Mouse (Mus musculus) liver, embryonic 11.5 days (tissue): Measurements from ENCODE around the gene Vipr2. TPM values are rescaled to one million over a fixed set of nuclear protein-coding genes. Genes with fewer than 3 reads are reported as not detected.

Experiments
- ATAC-seq: fragments of 200-750 bp; cut with Nextera tagmentation; replicated peaks from 2 replicates; pipeline ENCODE4 v1.8.0; 2017; ENCODE audit warnings: moderate number of reproducible peaks, mild to moderate bottlenecking, moderate TSS enrichment, moderate library complexity; ENCODE audit not compliant: low FRiP score
- DNase-seq: peaks from one replicate; pipeline ENCODE4 v3.0.0-alpha.2; 2017; ENCODE audit warnings: low spot score
- H3K27ac ChIP-seq: fragments of 300-500 bp; sonication (generic); 2 replicates; pipeline ENCODE4 v1.5.1; 2014; ENCODE audit warnings: mild to moderate bottlenecking, low read depth, low read length, control low read depth
- H3K27me3 ChIP-seq: fragments of 300-500 bp; sonication (generic); replicated peaks from 2 replicates; pipeline ENCODE4 v1.6.1; 2014; ENCODE audit warnings: low read length, mixed read lengths; ENCODE audit not compliant: control insufficient read depth, insufficient read depth
- H3K36me3 ChIP-seq: fragments of 300-500 bp; sonication (generic); 2 replicates; pipeline ENCODE4 v1.6.1; 2014; ENCODE audit warnings: mild to moderate bottlenecking, low read length, moderate library complexity, mixed read lengths; ENCODE audit not compliant: control insufficient read depth, insufficient read depth
- H3K4me1 ChIP-seq: fragments of 300-500 bp; sonication (generic); replicated peaks from 2 replicates; pipeline ENCODE4 v1.6.1; 2014; ENCODE audit warnings: low read length, mixed read lengths; ENCODE audit not compliant: control insufficient read depth, insufficient read depth
- H3K4me2 ChIP-seq: fragments of 300-500 bp; sonication (generic); 2 replicates; pipeline ENCODE4 v1.6.1; 2014; ENCODE audit warnings: mild to moderate bottlenecking, control low read depth, moderate library complexity
- H3K4me3 ChIP-seq: fragments of 300-500 bp; sonication (generic); 2 replicates; pipeline ENCODE4 v1.5.1; 2014; ENCODE audit warnings: low read depth, low read length, control low read depth
- H3K9ac ChIP-seq: fragments of 300-500 bp; sonication (generic); 2 replicates; pipeline ENCODE4 v1.6.1; 2014; ENCODE audit warnings: low read depth, low read length, control low read depth
- H3K9me3 ChIP-seq: fragments of 300-500 bp; sonication (generic); 2 replicates; pipeline ENCODE4 v1.6.1; 2016; ENCODE audit warnings: low read length, inconsistent platforms, mixed read lengths; ENCODE audit not compliant: control insufficient read depth
- WGBS: fragments of 180-500 bp; shearing (Covaris S2); extraction: QIAGEN DNeasy Blood & Tissue Kit; methylation state at CpG from one replicate; pipeline ENCODE4 v1.1.7; 2014; 5-methylcytosine and 5-hydroxymethylcytosine counted together
- polyA plus RNA-seq: library from polyadenylated mRNA; unstranded; fragments of >200 nt; fragmentation: Nextera tagmentation; extraction: Ambion mirVana; gene quantifications from 2 replicates; pipeline ENCODE4 v1.2.1, GENCODE M21; 2014

Vipr2 gene
- polyA plus RNA-seq, 1 experiment from 2014 or later, result 0.40 TPM

DNA sequence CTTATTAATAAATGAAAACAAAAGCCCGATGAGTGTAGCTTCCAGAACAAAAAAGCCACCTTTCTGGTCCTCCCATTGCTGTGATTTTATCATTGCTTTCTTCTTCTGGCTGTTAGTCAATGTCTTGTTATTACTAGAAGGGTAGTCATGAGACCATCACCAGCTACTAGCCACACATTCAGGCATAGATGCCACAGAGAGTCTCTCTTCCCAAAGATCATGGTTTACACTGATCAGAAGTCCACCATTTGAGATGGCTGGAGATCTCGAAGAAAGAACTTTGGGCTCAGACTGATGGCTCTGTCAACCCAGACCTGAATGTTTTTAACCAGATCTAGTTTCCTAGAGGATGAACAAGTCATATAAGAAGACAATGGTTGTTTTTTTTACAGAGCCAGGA is 38.3 kb downstream of the Vipr2 start:
- no peak overlapping the region for H3K4me2 ChIP-seq
- no peak overlapping the region for H3K9ac ChIP-seq
- DNase-seq (no peak), ATAC-seq (no peak)
- H3K27ac ChIP-seq, result no peak overlapping the region
- no peak overlapping the region for H3K4me3 ChIP-seq
- WGBS, result 69% methylated on average over 2 of the region's 2 CpGs
- H3K36me3 ChIP-seq, result no peaks in the 10 kb centered on the region
- H3K9me3 ChIP-seq, result no peaks in the 10 kb centered on the region
- no peaks in the 10 kb centered on the region for H3K27me3 ChIP-seq
- no peaks in the 10 kb centered on the region for H3K4me1 ChIP-seq

DNA sequence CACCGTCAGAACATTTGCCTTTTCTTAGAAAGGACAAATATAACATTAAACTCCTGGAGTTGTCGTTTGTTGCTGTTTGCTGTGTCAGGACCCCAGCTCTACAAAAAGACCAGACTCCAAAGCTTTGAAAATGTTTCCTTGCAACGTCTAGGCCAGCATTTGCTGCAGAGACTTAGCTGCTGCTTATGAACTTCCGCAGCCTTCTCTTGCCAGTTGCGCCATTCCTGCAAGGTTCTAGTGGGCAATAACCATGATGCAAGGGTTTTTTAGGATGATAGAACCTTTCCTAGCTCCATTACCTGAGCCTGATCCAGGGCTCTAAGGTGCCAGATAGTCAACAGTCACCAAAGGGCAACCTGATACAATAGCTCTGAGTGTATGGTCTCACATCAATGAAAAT is 38.9 kb downstream of the Vipr2 start:
- no peaks in the 10 kb centered on the region for H3K36me3 ChIP-seq
- no peak overlapping the region for H3K27ac ChIP-seq
- no peak overlapping the region for H3K4me2 ChIP-seq
- no peak for DNase-seq
- no peak overlapping the region for H3K9ac ChIP-seq
- no peak for ATAC-seq
- H3K4me3 ChIP-seq, result no peak overlapping the region
- no peaks in the 10 kb centered on the region for H3K9me3 ChIP-seq
- 77% methylated on average over 5 of the region's 5 CpGs for WGBS
- no peaks in the 10 kb centered on the region for H3K4me1 ChIP-seq
- no peaks in the 10 kb centered on the region for H3K27me3 ChIP-seq

DNA sequence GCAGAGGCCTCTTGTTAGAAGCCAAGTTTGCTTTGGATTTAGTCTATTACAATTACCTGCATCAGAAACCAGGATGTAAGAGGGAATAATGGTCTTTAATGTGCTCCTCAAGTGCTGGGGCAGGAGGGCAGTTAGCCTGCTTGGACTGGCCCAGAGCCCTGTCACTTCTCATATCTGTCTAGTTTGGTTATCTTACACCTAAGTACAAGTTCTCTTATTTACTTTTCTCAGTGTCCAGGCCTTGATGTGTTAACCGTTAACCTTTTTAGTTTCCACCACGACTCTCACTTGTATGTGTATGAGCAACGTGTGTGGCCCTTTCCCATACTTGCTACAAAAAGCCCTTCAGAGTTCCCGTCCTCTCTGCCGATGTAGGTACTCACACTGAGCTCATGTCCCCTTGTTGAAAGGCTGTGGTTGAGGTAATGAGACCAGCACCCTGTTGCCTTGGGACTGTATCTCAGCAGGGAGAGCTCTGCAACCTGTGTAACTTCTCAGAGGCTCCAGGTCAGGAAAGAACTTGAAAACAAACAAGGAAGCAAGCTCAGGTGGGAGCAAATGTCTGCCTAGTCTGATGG is 39.9 kb downstream of the Vipr2 start:
- H3K4me3 ChIP-seq, result no peak overlapping the region
- no peaks in the 10 kb centered on the region for H3K27me3 ChIP-seq
- no peak overlapping the region for H3K9ac ChIP-seq
- DNase-seq (no peak), ATAC-seq (no peak)
- no peaks in the 10 kb centered on the region for H3K9me3 ChIP-seq
- no peaks in the 10 kb centered on the region for H3K4me1 ChIP-seq
- no peak overlapping the region for H3K27ac ChIP-seq
- WGBS, result 72% methylated on average over 5 of the region's 5 CpGs
- no peaks in the 10 kb centered on the region for H3K36me3 ChIP-seq
- H3K4me2 ChIP-seq, result no peak overlapping the region

DNA sequence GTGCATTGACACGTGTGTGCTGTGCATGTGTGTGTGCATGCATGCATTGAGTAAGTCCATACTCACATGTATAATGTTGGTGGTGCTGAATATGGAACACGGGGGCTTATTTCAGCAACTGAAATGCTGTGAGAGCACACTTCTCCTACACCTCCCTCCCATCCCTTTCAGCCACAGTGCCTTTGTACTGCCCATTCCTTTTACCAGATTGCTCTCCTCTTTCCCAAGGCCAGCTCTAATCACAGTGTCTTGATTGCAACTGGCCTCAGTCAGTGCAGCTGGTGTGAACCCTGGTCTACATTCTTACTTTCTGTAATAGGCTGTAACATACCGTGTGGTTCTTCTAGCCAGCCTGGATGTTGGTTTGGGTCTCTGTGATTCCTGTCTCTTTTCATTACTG is 41.5 kb downstream of the Vipr2 start:
- no peak overlapping the region for H3K9ac ChIP-seq
- H3K4me1 ChIP-seq, result no peaks in the 10 kb centered on the region
- no peaks in the 10 kb centered on the region for H3K36me3 ChIP-seq
- H3K4me2 ChIP-seq, result no peak overlapping the region
- DNase-seq (no peak), ATAC-seq (no peak)
- H3K27ac ChIP-seq, result no peak overlapping the region
- no peaks in the 10 kb centered on the region for H3K27me3 ChIP-seq
- H3K4me3 ChIP-seq, result no peak overlapping the region
- WGBS, result 70% methylated on average over 3 of the region's 3 CpGs
- no peaks in the 10 kb centered on the region for H3K9me3 ChIP-seq

DNA sequence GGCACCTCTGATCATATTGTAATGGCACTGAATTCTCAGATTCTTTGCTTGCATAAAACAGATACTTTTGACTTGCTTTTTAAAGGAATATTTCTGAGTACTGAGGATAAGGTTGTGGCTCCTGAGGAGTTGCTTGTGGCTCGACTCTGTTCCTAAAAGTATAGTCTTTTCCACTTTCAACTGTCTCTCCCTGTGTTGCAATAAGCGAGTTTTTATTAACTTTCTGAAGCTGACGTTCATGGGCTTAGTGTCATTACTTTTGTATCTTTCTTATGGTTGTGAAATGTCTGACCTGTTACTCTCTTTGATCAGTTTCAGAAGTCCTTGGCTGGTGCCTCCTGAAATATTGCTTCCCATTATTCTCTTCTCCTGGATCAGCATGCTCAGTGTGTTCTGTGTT is 46.3 kb downstream of the Vipr2 start:
- no peak overlapping the region for H3K9ac ChIP-seq
- WGBS, result 64% methylated on average over 3 of the region's 3 CpGs
- H3K4me3 ChIP-seq, result no peak overlapping the region
- DNase-seq (no peak), ATAC-seq (no peak)
- no peaks in the 10 kb centered on the region for H3K9me3 ChIP-seq
- H3K27ac ChIP-seq, result no peak overlapping the region
- H3K36me3 ChIP-seq, result no peaks in the 10 kb centered on the region
- no peak overlapping the region for H3K4me2 ChIP-seq
- H3K27me3 ChIP-seq, result no peaks in the 10 kb centered on the region
- no peaks in the 10 kb centered on the region for H3K4me1 ChIP-seq

DNA sequence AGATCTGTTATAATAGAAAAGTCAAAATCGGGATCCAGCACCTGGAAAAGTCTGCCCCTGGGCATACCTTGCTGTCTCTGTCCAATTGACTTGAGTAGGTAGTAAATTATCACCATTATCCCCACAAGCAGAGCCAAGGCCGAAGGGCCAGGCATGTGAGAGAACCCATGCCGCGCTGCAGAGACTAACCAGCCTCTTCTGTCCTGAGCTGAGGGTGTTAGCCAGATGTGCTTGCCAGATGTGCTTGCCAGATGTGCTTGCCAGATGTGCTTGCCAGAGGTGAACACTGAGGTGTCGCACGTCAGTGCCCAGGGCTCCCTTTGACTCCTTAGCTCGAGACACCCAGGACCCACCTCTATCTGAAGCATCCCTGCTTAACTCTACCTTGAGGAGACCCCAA is 53.4 kb downstream of the Vipr2 start:
- H3K9ac ChIP-seq, result no peak overlapping the region
- no peaks in the 10 kb centered on the region for H3K36me3 ChIP-seq
- H3K4me1 ChIP-seq, result no peaks in the 10 kb centered on the region
- H3K4me2 ChIP-seq, result no peak overlapping the region
- H3K9me3 ChIP-seq, result no peaks in the 10 kb centered on the region
- H3K4me3 ChIP-seq, result no peak overlapping the region
- DNase-seq, result no peak
- H3K27me3 ChIP-seq, result no peaks in the 10 kb centered on the region
- WGBS, result 80% methylated on average over 7 of the region's 7 CpGs
- H3K27ac ChIP-seq, result no peak overlapping the region
- no peak for ATAC-seq

DNA sequence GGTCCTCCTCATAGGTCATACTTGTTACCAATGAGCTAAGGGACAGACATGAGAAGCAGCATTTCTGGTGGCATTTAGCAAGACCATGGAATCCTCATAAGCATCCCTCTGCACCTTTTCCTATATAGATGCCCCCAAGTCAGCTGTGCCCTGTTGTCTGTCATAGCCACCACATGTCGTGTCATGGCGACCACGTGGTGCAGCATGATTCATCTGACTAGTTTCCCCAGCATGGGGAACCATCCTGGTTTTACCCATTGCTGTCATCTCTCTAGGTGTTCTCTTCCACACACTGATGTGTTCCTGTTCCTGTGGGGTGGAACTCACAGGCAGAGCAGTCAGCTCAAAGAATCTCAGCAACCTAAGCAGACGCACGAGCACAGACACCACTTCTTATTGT is 55.4 kb downstream of the Vipr2 start:
- DNase-seq, result no peak
- no peaks in the 10 kb centered on the region for H3K27me3 ChIP-seq
- no peaks in the 10 kb centered on the region for H3K9me3 ChIP-seq
- WGBS, result 80% methylated on average over 5 of the region's 5 CpGs
- no peak overlapping the region for H3K4me3 ChIP-seq
- ATAC-seq, result no peak
- H3K27ac ChIP-seq, result no peak overlapping the region
- no peak overlapping the region for H3K9ac ChIP-seq
- no peaks in the 10 kb centered on the region for H3K36me3 ChIP-seq
- no peaks in the 10 kb centered on the region for H3K4me1 ChIP-seq
- H3K4me2 ChIP-seq, result no peak overlapping the region

DNA sequence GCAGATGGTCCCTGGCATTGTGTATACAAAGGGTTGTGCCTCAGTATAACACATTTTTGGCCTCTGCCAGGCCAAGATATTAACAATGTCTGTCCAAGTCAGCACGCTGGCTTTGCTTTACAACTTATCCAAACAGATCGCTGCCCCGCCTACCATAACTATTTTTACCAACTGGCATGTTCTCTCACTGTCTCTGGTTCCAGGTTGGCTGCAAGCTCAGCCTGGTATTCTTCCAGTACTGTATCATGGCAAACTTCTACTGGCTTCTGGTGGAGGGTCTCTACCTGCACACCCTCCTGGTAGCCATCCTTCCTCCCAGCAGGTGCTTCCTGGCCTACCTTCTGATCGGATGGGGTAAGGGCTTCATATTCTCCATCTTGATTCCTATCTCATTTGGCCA is 58.4 kb downstream of the Vipr2 start:
- no peak for DNase-seq
- ATAC-seq, result no peak
- H3K4me2 ChIP-seq, result no peak overlapping the region
- H3K4me1 ChIP-seq, result no peaks in the 10 kb centered on the region
- no peaks in the 10 kb centered on the region for H3K27me3 ChIP-seq
- no peak overlapping the region for H3K4me3 ChIP-seq
- no peak overlapping the region for H3K9ac ChIP-seq
- WGBS, result 88% methylated on average over 4 of the region's 4 CpGs
- no peak overlapping the region for H3K27ac ChIP-seq
- H3K9me3 ChIP-seq, result no peaks in the 10 kb centered on the region
- no peaks in the 10 kb centered on the region for H3K36me3 ChIP-seq

DNA sequence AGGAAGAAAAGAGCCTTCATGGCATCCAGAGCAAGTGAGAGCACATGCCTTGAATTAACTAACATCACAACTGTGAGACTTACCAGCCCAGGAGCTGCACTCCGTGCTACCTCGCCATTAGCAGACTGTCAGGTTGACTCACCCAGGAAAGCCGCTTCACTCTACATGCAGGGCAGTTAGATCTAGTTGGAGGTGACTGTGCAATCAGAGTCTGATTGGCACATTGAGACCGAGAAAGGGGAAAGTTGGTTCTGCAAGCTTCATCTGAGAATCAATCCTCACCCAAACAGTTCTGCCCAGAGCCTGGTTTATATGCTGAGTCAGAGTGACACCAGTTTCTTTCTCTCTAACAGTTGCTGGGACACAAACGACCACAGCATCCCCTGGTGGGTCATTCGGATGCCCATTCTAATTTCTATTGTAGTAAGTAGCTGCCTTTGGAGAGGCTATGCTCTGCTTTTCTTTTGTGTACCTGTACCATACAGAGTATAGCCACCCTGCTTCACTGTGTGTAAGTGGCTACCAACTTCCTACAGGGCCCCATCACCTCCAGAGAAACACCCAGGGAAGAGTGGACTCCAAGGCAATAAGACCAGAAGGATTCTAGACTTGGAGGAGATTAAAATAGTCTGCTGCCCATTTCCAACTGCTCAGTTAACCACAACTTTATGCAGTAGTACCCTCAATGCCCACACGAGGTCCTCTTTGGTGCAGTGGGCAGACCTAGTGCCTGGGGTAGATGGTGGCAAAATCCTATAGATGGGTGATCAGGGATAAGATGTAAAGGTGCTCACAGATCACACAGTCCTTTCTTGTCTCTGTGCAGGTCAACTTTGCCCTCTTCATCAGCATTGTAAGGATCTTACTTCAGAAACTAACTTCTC is 61.0 kb downstream of the Vipr2 start:
- Histone ChIP-seq H3K9ac (no peak overlapping the region), H3K27ac (no peak overlapping the region), H3K4me3 (no peak overlapping the region), H3K27me3 (no peaks in the 10 kb centered on the region), H3K4me2 (no peak overlapping the region), H3K4me1 (no peaks in the 10 kb centered on the region), H3K9me3 (no peaks in the 10 kb centered on the region), H3K36me3 (no peaks in the 10 kb centered on the region)
- DNase-seq, result no peak
- 64% methylated on average over 7 of the region's 7 CpGs for WGBS
- ATAC-seq, result no peak
